Mouse (Mus musculus) T-cell, adult 2 months (primary cell): ENCODE results near the gene Rnf169.

Experiments used
- DNase-seq: peaks from one replicate; pipeline ENCODE4 v3.0.0; 2022; ENCODE audit warnings: low spot score

Rnf169 gene

DNA sequence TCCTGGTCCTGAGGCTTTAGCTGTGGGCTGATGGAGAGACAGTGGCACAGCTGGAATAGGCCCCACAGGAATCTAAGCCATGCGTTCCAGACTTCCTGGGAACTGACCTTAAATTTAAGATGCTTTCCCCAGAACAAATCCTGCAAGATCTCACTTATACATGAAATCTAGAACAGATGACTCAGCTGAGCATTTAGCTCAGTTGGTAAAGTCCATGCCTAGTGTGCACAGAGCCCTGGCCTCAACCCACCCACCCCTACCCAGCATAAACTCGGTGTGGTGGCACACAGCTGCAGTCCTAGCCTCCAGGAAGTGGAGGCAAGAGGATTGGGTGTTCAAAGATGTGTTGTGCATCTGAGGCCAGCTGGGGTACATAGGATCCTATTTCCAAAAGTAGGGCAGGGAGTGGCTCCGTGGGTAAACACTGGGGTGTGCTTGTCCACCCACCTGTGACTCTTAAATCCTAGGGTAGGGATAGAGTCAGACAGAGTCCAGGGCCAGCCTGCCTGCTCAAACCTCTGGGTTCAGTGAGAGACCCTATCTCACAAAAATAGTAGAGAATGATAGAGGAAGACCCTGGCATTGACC is 90.0 kb downstream of the Rnf169 start:
- DNase-seq = no peak

- DNase-seq = peak; percentile 57
Observed at GRCm38 (mm10) chr7:99889175-99889880, 90.9 kb downstream of the Rnf169 start.

DNA sequence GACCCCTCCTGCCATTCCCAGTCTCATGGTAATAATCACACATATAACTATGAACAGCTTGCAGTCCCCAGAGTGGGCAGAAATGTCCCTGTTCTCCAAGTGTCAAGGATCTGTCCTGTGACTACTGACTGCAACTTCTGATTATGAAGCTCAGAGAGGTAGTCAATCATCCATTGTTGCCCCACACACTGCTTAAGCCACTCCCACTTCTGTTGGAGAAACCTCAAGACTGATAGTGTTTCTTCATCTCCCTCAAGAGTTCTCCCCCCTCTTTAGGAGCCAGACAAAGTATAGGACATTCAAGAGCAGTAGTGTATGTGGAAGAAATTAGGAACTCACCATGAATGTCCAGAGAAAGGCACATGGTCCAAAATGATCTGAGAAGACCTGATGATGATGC is 92.5 kb downstream of the Rnf169 start:
- no peak for DNase-seq

GRCm38 (mm10) chr7:99887230-99887735 is 93.0 kb downstream of the Rnf169 start:
- no peak for DNase-seq

- DNase-seq = no peak
Observed at GRCm38 (mm10) chr7:99878254-99878653, 102.0 kb downstream of the Rnf169 start.

- DNase-seq = peak; percentile 77
Observed at GRCm38 (mm10) chr7:99876345-99876744, 103.9 kb downstream of the Rnf169 start.

DNA sequence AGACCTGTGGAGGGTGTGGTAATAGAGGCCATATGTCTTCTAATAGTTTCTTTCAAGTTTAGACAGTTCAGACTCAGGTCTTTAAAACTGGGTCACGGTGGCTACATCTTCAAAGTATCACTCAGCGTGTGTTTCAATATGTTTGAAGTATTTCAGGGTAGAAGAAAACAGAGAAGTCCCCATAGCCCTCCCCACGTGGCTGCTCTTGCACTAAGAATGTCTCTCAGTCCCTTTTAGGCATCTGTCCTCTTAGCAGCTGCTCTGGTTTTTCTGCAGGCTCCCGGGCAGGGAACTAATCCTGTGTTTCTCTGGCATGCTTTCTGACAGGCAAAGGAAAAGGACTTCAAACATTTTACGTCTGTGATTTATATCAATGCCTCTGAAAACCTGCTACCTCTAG is 104.4 kb downstream of the Rnf169 start:
- no peak for DNase-seq

- no peak for DNase-seq
Observed at GRCm38 (mm10) chr7:99873965-99874364, 106.3 kb downstream of the Rnf169 start.
